ENCODE assay signal across 9 mouse cellular contexts in genomic region chr11:97510966-97511660, GRCm38 (mm10). TPM values are rescaled to one million over a fixed set of nuclear protein-coding genes. Genes with fewer than 3 reads are reported as not detected.
DNase-seq lines count a peak whose midpoint lies in the region; ATAC-seq and TF ChIP-seq lines count a peak whose summit lies in the region.
"Had no signal": no experiment of that assay in that cellular context is flagged by ENCODE, and none has a peak within 500 bp of the region (broad histone marks: within the 10 kb centered on the region; RNA-seq: fewer than 3 reads in every experiment).

No protein-coding gene starts in this region.

- peaks cover 7% of the 10 kb centered on the region for H3K27me3 ChIP-seq in midbrain, embryonic 10.5 days (ENCODE audit: low read depth, poor library complexity, severe bottlenecking)
- no peaks in the 10 kb centered on the region for H3K27me3 ChIP-seq in midbrain, embryonic 16.5 days (ENCODE audit: control insufficient read depth, insufficient read depth, low read depth, low read length)
- 0 out of 2 replicates have a peak, but pooled peaks cover 18% of the 10 kb centered on the region for H3K27me3 ChIP-seq in hindbrain, embryonic 10.5 days (ENCODE audit: insufficient read depth, poor library complexity, severe bottlenecking)
- no peaks in the 10 kb centered on the region for H3K27me3 ChIP-seq in limb, embryonic 11.5 days (ENCODE audit: control insufficient read depth, insufficient read depth, low read length)
- no peaks in the 10 kb centered on the region for H3K27me3 ChIP-seq in midbrain, postnatal 0 days (ENCODE audit: insufficient read depth, low read length)
- H3K27me3 ChIP-seq: embryonic facial prominence, embryonic 15.5 days had no signal

- no peak overlapping the region for H3K9ac ChIP-seq in midbrain, embryonic 16.5 days (ENCODE audit: low read depth, low read length)
- no peak overlapping the region for H3K9ac ChIP-seq in limb, embryonic 11.5 days (ENCODE audit: low read length)
- H3K9ac ChIP-seq in midbrain, postnatal 0 days (replicated peaks; ENCODE audit: low read length, poor library complexity, severe bottlenecking): no peak overlapping the region
- H3K9ac ChIP-seq: embryonic facial prominence, embryonic 15.5 days had no signal

- peak overlapping the region; percentile 67; the same call in 1 of the 2 replicates for H3K27ac ChIP-seq in midbrain, embryonic 10.5 days (replicated peaks)
- no peak overlapping the region for H3K27ac ChIP-seq in midbrain, embryonic 16.5 days (ENCODE audit: low read length)
- peak overlapping the region; percentile 80 for H3K27ac ChIP-seq in hindbrain, embryonic 10.5 days
- H3K27ac ChIP-seq in limb, embryonic 11.5 days (replicated peaks; ENCODE audit: low read depth, low read length): no peak overlapping the region
- H3K27ac ChIP-seq in midbrain, postnatal 0 days (ENCODE audit: low read depth, low read length): 0 out of 2 replicates have a peak overlapping the region, but pooled peaks have one; percentile 26

- peak; percentile 80 for DNase-seq in midbrain, embryonic 10.5 days (ENCODE audit: low spot score)
- DNase-seq in brain, adult 2 months (ENCODE audit: low read depth, low spot score): peak; percentile 77
- peak; percentile 85 for DNase-seq in hindbrain, embryonic 10.5 days (ENCODE audit: low spot score)
- peak; percentile 80 for DNase-seq in limb, embryonic 11.5 days (ENCODE audit: low spot score)
- peak; percentile 65 for DNase-seq in midbrain, postnatal 0 days (ENCODE audit: low spot score)
- DNase-seq in testis, postnatal 10 days (ENCODE audit: low spot score): peak; percentile 86

- H3K4me1 ChIP-seq in midbrain, embryonic 10.5 days: peaks cover 39% of the 10 kb centered on the region
- H3K4me1 ChIP-seq in midbrain, embryonic 16.5 days (ENCODE audit: control insufficient read depth, insufficient read depth, low read length): peaks cover 9% of the 10 kb centered on the region
- peaks cover 46% of the 10 kb centered on the region for H3K4me1 ChIP-seq in hindbrain, embryonic 10.5 days (replicated peaks)
- H3K4me1 ChIP-seq in limb, embryonic 11.5 days (ENCODE audit: control insufficient read depth, insufficient read depth, low read length): 0 out of 2 replicates have a peak, but pooled peaks cover 6% of the 10 kb centered on the region
- H3K4me1 ChIP-seq in midbrain, postnatal 0 days (ENCODE audit: insufficient read depth, low read length): 0 out of 2 replicates have a peak, but pooled peaks cover 7% of the 10 kb centered on the region

- no peak for ATAC-seq in midbrain, embryonic 16.5 days
- ATAC-seq in erythroid progenitor cell, adult 5-6 weeks (replicated peaks; ENCODE audit: low FRiP score, poor library complexity, severe bottlenecking): peak; percentile 75
- ATAC-seq in limb, embryonic 11.5 days (ENCODE audit: insufficient number of reproducible peaks, low FRiP score, low TSS enrichment, low read depth): no peak
- no peak for ATAC-seq in midbrain, postnatal 0 days (ENCODE audit: low FRiP score)

- no peaks in the 10 kb centered on the region for H3K9me3 ChIP-seq in midbrain, embryonic 10.5 days (replicated peaks)
- H3K9me3 ChIP-seq in midbrain, embryonic 16.5 days (replicated peaks; ENCODE audit: control insufficient read depth, low read length, poor library complexity, severe bottlenecking): no peaks in the 10 kb centered on the region
- H3K9me3 ChIP-seq in hindbrain, embryonic 10.5 days: 0 out of 2 replicates have a peak, but pooled peaks cover 3% of the 10 kb centered on the region
- H3K9me3 ChIP-seq in limb, embryonic 11.5 days (ENCODE audit: control insufficient read depth, low read length): no peaks in the 10 kb centered on the region
- H3K9me3 ChIP-seq in midbrain, postnatal 0 days (ENCODE audit: low read length): no peaks in the 10 kb centered on the region
- H3K9me3 ChIP-seq: embryonic facial prominence, embryonic 15.5 days had no signal

- peaks cover 19% of the 10 kb centered on the region for H3K36me3 ChIP-seq in midbrain, embryonic 10.5 days
- peaks cover 22% of the 10 kb centered on the region for H3K36me3 ChIP-seq in midbrain, embryonic 16.5 days (ENCODE audit: control insufficient read depth, insufficient read depth, low read length)
- peaks cover 16% of the 10 kb centered on the region for H3K36me3 ChIP-seq in hindbrain, embryonic 10.5 days
- H3K36me3 ChIP-seq in limb, embryonic 11.5 days (ENCODE audit: control insufficient read depth, insufficient read depth, low read length): no peaks in the 10 kb centered on the region
- peaks cover 12% of the 10 kb centered on the region for H3K36me3 ChIP-seq in midbrain, postnatal 0 days (ENCODE audit: insufficient read depth, low read length)
- H3K36me3 ChIP-seq: embryonic facial prominence, embryonic 15.5 days had no signal

- peak overlapping the region; percentile 20; the same call in 1 of the 2 replicates for H3K4me3 ChIP-seq in midbrain, embryonic 10.5 days
- no peak overlapping the region for H3K4me3 ChIP-seq in midbrain, embryonic 16.5 days (ENCODE audit: low read depth, low read length)
- H3K4me3 ChIP-seq in hindbrain, embryonic 10.5 days: peak overlapping the region; percentile 25
- H3K4me3 ChIP-seq in limb, embryonic 11.5 days (ENCODE audit: low read depth, low read length): no peak overlapping the region
- no peak overlapping the region for H3K4me3 ChIP-seq in midbrain, postnatal 0 days (ENCODE audit: low read depth, low read length)
- H3K4me3 ChIP-seq: embryonic facial prominence, embryonic 15.5 days had no signal

- 22% methylated on average over 10 of the region's 10 CpGs for WGBS in midbrain, embryonic 10.5 days
- WGBS in midbrain, embryonic 16.5 days: 26% methylated on average over 10 of the region's 10 CpGs
- 16% methylated on average over 10 of the region's 10 CpGs for WGBS in hindbrain, embryonic 10.5 days
- WGBS in limb, embryonic 11.5 days: 32% methylated on average over 10 of the region's 10 CpGs
- WGBS in midbrain, postnatal 0 days: 25% methylated on average over 10 of the region's 10 CpGs

- TF ChIP-seq CTCF in midbrain, postnatal 0 days (IDR thresholded peaks at IDR 0.05): peak; percentile 77

- no peak overlapping the region for H3K4me2 ChIP-seq in midbrain, embryonic 16.5 days (ENCODE audit: low read length)
- 0 out of 2 replicates have a peak overlapping the region, but pooled peaks have one; percentile 4 for H3K4me2 ChIP-seq in limb, embryonic 11.5 days (ENCODE audit: low read depth, severe bottlenecking)
- no peak overlapping the region for H3K4me2 ChIP-seq in midbrain, postnatal 0 days (ENCODE audit: low read depth, low read length, poor library complexity, severe bottlenecking)
- H3K4me2 ChIP-seq: embryonic facial prominence, embryonic 15.5 days had no signal

RNA-seq across cellular contexts. Expression of gene 4933428G20Rik, which starts 11.0 kb away (rescaled TPM):
- polyA plus RNA-seq in midbrain, embryonic 10.5 days (2016; fragmentation: Nextera tagmentation; extraction: Ambion mirVana): 0.25 and 0.28 TPM in 2 replicates
- polyA plus RNA-seq in midbrain, embryonic 16.5 days (2015; fragmentation: Nextera tagmentation; extraction: Ambion mirVana): 1.2 and 1.3 TPM in 2 replicates
- not detected in 2 replicates for total RNA-seq in erythroid progenitor cell, adult 5-6 weeks (2015; ENCODE audit: low replicate concordance)
- not detected in 2 replicates for total RNA-seq in erythroid progenitor cell, adult 5-6 weeks (2017; ENCODE audit: low replicate concordance)
- polyA plus RNA-seq in hindbrain, embryonic 10.5 days (2016; fragmentation: Nextera tagmentation; extraction: Ambion mirVana): 0.59 and 0.66 TPM in 2 replicates
- polyA plus RNA-seq in limb, embryonic 11.5 days (2014; fragmentation: Nextera tagmentation; extraction: Ambion mirVana): 0.13 TPM in 1 of 2 replicates, not detected in the other
- 0.28 TPM in 1 of 2 replicates, not detected in the other for total RNA-seq in midbrain, postnatal 0 days (2014; rRNA removed)
- polyA plus RNA-seq in midbrain, postnatal 0 days (2015; fragmentation: Nextera tagmentation; extraction: Ambion mirVana): 0.34 and 0.91 TPM in 2 replicates

Comparison
In these comparisons a context has a peak if more than half of its experiments do, and no peak if none do; other contexts are left out.
1. H3K27ac ChIP-seq: peak in midbrain, embryonic 10.5 days (single experiment), hindbrain, embryonic 10.5 days (single experiment) and midbrain, postnatal 0 days (single experiment); none in midbrain, embryonic 16.5 days (single experiment) and limb, embryonic 11.5 days (single experiment).
2. H3K4me3 ChIP-seq: peak in midbrain, embryonic 10.5 days (single experiment) and hindbrain, embryonic 10.5 days (single experiment); none in midbrain, embryonic 16.5 days (single experiment), limb, embryonic 11.5 days (single experiment) and midbrain, postnatal 0 days (single experiment).
3. Peak in every context shown above with its lines, with median percentiles within 50 percentile points of each other: DNase-seq.